Mouse (Mus musculus): ENCODE results near the gene Rcc2. TPM values are rescaled to one million over a fixed set of nuclear protein-coding genes. Genes with fewer than 3 reads are reported as not detected.

Gene Rcc2
- polyA plus RNA-seq, 1 experiment from 2014 or later: 28.0 TPM

- Histone ChIP-seq H3K27me3 (no peaks in the 10 kb centered on the region), H3K4me1 (replicated peaks) (0 out of 2 replicates have a peak, but pooled peaks cover 2% of the 10 kb centered on the region), H3K9me3 (replicated peaks) (no peaks in the 10 kb centered on the region), H3K27ac (replicated peaks) (no peak overlapping the region), H3K9ac (no peak overlapping the region), H3K36me3 (replicated peaks) (no peaks in the 10 kb centered on the region), H3K4me3 (replicated peaks) (no peak overlapping the region), H3K4me2 (no peak overlapping the region)
- WGBS (ENCODE audit: insufficient replicate concordance): 16% methylated on average over 9 of the region's 9 CpGs
- 0 out of 2 replicates have a peak, but pooled peaks have one; percentile 22 for ATAC-seq (ENCODE audit: insufficient read depth)
Measured at GRCm38 (mm10) chr4:140763158-140763557, 62.8 kb downstream of the Rcc2 start.

- no peaks in the 10 kb centered on the region for H3K27me3 ChIP-seq
- peak overlapping the region; percentile 29; the same call in 1 of the 2 replicates for H3K27ac ChIP-seq (replicated peaks)
- H3K4me3 ChIP-seq (replicated peaks): no peak overlapping the region
- no peaks in the 10 kb centered on the region for H3K36me3 ChIP-seq (replicated peaks)
- H3K4me1 ChIP-seq (replicated peaks): peaks cover 20% of the 10 kb centered on the region
- no peak overlapping the region for H3K4me2 ChIP-seq
- H3K9me3 ChIP-seq (replicated peaks): no peaks in the 10 kb centered on the region
- 28% methylated on average over 3 of the region's 3 CpGs for WGBS (ENCODE audit: insufficient replicate concordance)
- ATAC-seq (ENCODE audit: insufficient read depth): no peak
- no peak overlapping the region for H3K9ac ChIP-seq
Measured at GRCm38 (mm10) chr4:140765936-140766335, 65.6 kb downstream of the Rcc2 start.

- ATAC-seq (ENCODE audit: insufficient read depth): no peak
- Histone ChIP-seq H3K4me3 (replicated peaks) (no peak overlapping the region), H3K4me2 (no peak overlapping the region), H3K9me3 (replicated peaks) (no peaks in the 10 kb centered on the region), H3K36me3 (replicated peaks) (no peaks in the 10 kb centered on the region), H3K27ac (replicated peaks) (no peak overlapping the region), H3K4me1 (replicated peaks) (peaks cover 23% of the 10 kb centered on the region), H3K27me3 (no peaks in the 10 kb centered on the region), H3K9ac (no peak overlapping the region)
- 68% methylated on average over 5 of the region's 5 CpGs for WGBS (ENCODE audit: insufficient replicate concordance)
Measured at GRCm38 (mm10) chr4:140768973-140769372, 68.6 kb downstream of the Rcc2 start.

- Histone ChIP-seq H3K4me3 (replicated peaks) (peak overlapping the region; percentile 28), H3K27me3 (no peaks in the 10 kb centered on the region), H3K27ac (replicated peaks) (peak overlapping the region; percentile 56; the same call in 1 of the 2 replicates), H3K4me1 (replicated peaks) (peaks cover 28% of the 10 kb centered on the region), H3K9ac (no peak overlapping the region), H3K9me3 (replicated peaks) (no peaks in the 10 kb centered on the region), H3K4me2 (peak overlapping the region; percentile 55), H3K36me3 (replicated peaks) (no peaks in the 10 kb centered on the region)
- 7% methylated on average over 13 of the region's 13 CpGs for WGBS (ENCODE audit: insufficient replicate concordance)
- peak; percentile 73 for ATAC-seq (ENCODE audit: insufficient read depth)
Measured at GRCm38 (mm10) chr4:140770433-140770832, 70.1 kb downstream of the Rcc2 start.

GRCm38 (mm10) chr4:140771091-140771490 is 70.8 kb downstream of the Rcc2 start:
- Histone ChIP-seq H3K9me3 (replicated peaks) (no peaks in the 10 kb centered on the region), H3K27ac (replicated peaks) (no peak overlapping the region), H3K27me3 (no peaks in the 10 kb centered on the region), H3K9ac (no peak overlapping the region), H3K36me3 (replicated peaks) (no peaks in the 10 kb centered on the region), H3K4me3 (replicated peaks) (no peak overlapping the region), H3K4me2 (no peak overlapping the region; the same call in 1 of the 2 replicates), H3K4me1 (replicated peaks) (peaks cover 28% of the 10 kb centered on the region)
- 12% methylated on average over 4 of the region's 4 CpGs for WGBS (ENCODE audit: insufficient replicate concordance)
- no peak for ATAC-seq (ENCODE audit: insufficient read depth)

Small RNA genes within 50 kb of the gene (microRNA-seq; reads per million reads assigned to microRNA genes)
- gene Gm23045 (not detected), gene Gm25951 (not detected)

Other genes starting within 250 kb of the Rcc2 start
- 4.8 and 6.5 TPM in 2 replicates for gene Arhgef10l, start 34.5 kb upstream of the Rcc2 start, polyA plus RNA-seq (2015; fragmentation: Nextera tagmentation; extraction: Ambion mirVana)
- not detected in 2 replicates for gene Padi6, start 42.1 kb downstream of the Rcc2 start, polyA plus RNA-seq (2015; fragmentation: Nextera tagmentation; extraction: Ambion mirVana)
- gene Padi4, start 73.7 kb downstream of the Rcc2 start, polyA plus RNA-seq (2015; fragmentation: Nextera tagmentation; extraction: Ambion mirVana): 2.8 and 4.1 TPM in 2 replicates
- 0.12 and 0.17 TPM in 2 replicates for gene Padi3, start 110.1 kb downstream of the Rcc2 start, polyA plus RNA-seq (2015; fragmentation: Nextera tagmentation; extraction: Ambion mirVana)
- gene Padi1, start 145.2 kb downstream of the Rcc2 start, polyA plus RNA-seq (2015; fragmentation: Nextera tagmentation; extraction: Ambion mirVana): 0.02 and 0.03 TPM in 2 replicates
- 1.6 and 2.2 TPM in 2 replicates for gene Padi2, start 205.8 kb downstream of the Rcc2 start, polyA plus RNA-seq (2015; fragmentation: Nextera tagmentation; extraction: Ambion mirVana)